Mouse (Mus musculus) kidney, embryonic 16.5 days (tissue): ENCODE data around the gene Ythdf2. TPM values are rescaled to one million over a fixed set of nuclear protein-coding genes. Genes with fewer than 3 reads are reported as not detected.

Source experiments
- ATAC-seq: fragments of 200-750 bp; cut with Nextera tagmentation; 2 replicates; pipeline ENCODE4 v1.8.0; 2017; ENCODE audit warnings: moderate TSS enrichment; ENCODE audit not compliant: low FRiP score, low TSS enrichment
- H3K27ac ChIP-seq: fragments of 300-500 bp; sonication (generic); 2 replicates; pipeline ENCODE4 v1.5.1; 2014; ENCODE audit warnings: low read length
- H3K27me3 ChIP-seq: fragments of 300-500 bp; sonication (generic); 2 replicates; pipeline ENCODE4 v1.6.1; 2014; ENCODE audit warnings: low read length, control low read depth, mixed read lengths; ENCODE audit not compliant: insufficient read depth
- H3K36me3 ChIP-seq: fragments of 300-500 bp; sonication (generic); 2 replicates; pipeline ENCODE4 v1.6.1; 2014; ENCODE audit warnings: low read length, control low read depth, mixed read lengths; ENCODE audit not compliant: insufficient read depth
- H3K4me1 ChIP-seq: fragments of 300-500 bp; sonication (generic); 2 replicates; pipeline ENCODE4 v1.6.1; 2014; ENCODE audit warnings: low read length, control low read depth, mixed read lengths; ENCODE audit not compliant: insufficient read depth
- H3K4me2 ChIP-seq: fragments of 300-500 bp; sonication (generic); replicated peaks from 2 replicates; pipeline ENCODE4 v1.6.1; 2014; ENCODE audit warnings: low read depth, low read length
- H3K4me3 ChIP-seq: fragments of 300-500 bp; sonication (generic); 2 replicates; pipeline ENCODE4 v1.5.1; 2014; ENCODE audit warnings: mild to moderate bottlenecking, low read length
- H3K9ac ChIP-seq: fragments of 300-500 bp; sonication (generic); replicated peaks from 2 replicates; pipeline ENCODE4 v1.6.1; 2014; ENCODE audit warnings: low read length
- H3K9me3 ChIP-seq: fragments of 300-500 bp; sonication (generic); 2 replicates; pipeline ENCODE4 v1.6.1; 2016; ENCODE audit warnings: low read length, control low read depth
- WGBS: fragments of 180-500 bp; shearing (Covaris S2); extraction: QIAGEN DNeasy Blood & Tissue Kit; methylation state at CpG from one replicate; pipeline ENCODE4 v1.1.7; 2014; 5-methylcytosine and 5-hydroxymethylcytosine counted together
- polyA plus RNA-seq: library from polyadenylated mRNA; unstranded; fragments of >200 nt; fragmentation: Nextera tagmentation; extraction: Ambion mirVana; gene quantifications from 2 replicates; pipeline ENCODE4 v1.2.1, GENCODE M21; 2015

Gene Ythdf2
- polyA plus RNA-seq, 1 experiment from 2014 or later = 106 TPM

GRCm38 (mm10) chr4:132214847-132215246 is 2.7 kb upstream of the Ythdf2 start:
- WGBS = 55% methylated on average over 4 of the region's 4 CpGs
- Histone ChIP-seq H3K36me3 (no peaks in the 10 kb centered on the region), H3K9me3 (no peaks in the 10 kb centered on the region), H3K4me2 (no peak overlapping the region), H3K27ac (no peak overlapping the region), H3K4me1 (peaks cover 14% of the 10 kb centered on the region), H3K4me3 (no peak overlapping the region), H3K9ac (no peak overlapping the region), H3K27me3 (no peaks in the 10 kb centered on the region)
- ATAC-seq = no peak

- Histone ChIP-seq H3K9ac (peak overlapping the region; percentile 99), H3K27ac (peak overlapping the region; percentile 95), H3K27me3 (no peaks in the 10 kb centered on the region), H3K36me3 (peaks cover 17% of the 10 kb centered on the region), H3K4me1 (peaks cover 20% of the 10 kb centered on the region), H3K9me3 (no peaks in the 10 kb centered on the region), H3K4me2 (peak overlapping the region; percentile 73), H3K4me3 (peak overlapping the region; percentile 60)
- ATAC-seq = peak; percentile 81
- WGBS = under 1% methylated on average over 82 of the region's 89 CpGs
Observed at GRCm38 (mm10) chr4:132211091-132211942, 786 bp downstream of the Ythdf2 start.

DNA sequence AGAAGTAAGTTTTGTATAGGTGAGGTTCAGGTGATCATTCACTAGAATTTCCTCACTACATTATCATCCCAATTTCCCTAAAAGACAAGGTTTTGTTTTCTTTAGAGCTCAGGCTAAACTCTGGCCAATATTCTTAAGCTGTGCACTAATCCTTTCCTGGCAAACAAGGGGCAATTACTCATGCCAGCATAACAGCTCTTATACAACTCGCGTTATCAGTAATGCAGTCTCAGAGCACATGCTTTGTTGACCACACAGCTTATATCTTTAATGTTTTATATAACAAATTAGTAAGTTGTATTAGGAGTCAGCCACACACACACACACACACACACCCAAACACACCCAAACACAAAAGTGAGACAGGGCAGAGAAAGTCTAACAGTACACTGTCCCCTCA is 1.8 kb downstream of the Ythdf2 start:
- peaks cover 20% of the 10 kb centered on the region for H3K4me1 ChIP-seq
- H3K9me3 ChIP-seq = no peaks in the 10 kb centered on the region
- peak overlapping the region; percentile 60 for H3K4me3 ChIP-seq
- 31% methylated on average over 2 of the region's 2 CpGs for WGBS
- peak overlapping the region; percentile 73 for H3K4me2 ChIP-seq
- H3K27ac ChIP-seq = no peak overlapping the region
- no peaks in the 10 kb centered on the region for H3K27me3 ChIP-seq
- peaks cover 24% of the 10 kb centered on the region for H3K36me3 ChIP-seq
- ATAC-seq = no peak
- peak overlapping the region; percentile 99 for H3K9ac ChIP-seq

DNA sequence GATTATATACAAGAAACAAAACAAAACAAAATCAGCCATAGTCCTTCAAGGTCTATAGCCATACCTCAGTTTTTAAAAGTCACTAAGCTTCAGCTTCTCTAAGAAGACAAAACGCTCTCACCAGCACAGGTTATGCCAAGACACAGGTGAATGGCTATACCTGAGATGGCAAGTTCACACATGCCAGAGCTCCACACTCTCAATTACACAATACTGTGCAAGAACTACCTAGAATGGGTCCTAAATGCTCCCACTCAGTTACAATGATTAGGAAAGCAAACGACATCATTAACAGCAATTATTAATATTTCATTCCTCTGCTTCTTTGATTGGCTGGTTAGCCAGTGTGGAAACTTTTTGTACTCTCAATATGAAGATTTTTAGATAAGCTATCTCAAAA is 2.8 kb downstream of the Ythdf2 start:
- Histone ChIP-seq H3K4me2 (no peak overlapping the region), H3K4me3 (no peak overlapping the region), H3K27me3 (no peaks in the 10 kb centered on the region), H3K9me3 (no peaks in the 10 kb centered on the region), H3K9ac (no peak overlapping the region), H3K27ac (no peak overlapping the region), H3K4me1 (peaks cover 20% of the 10 kb centered on the region), H3K36me3 (peaks cover 29% of the 10 kb centered on the region)
- ATAC-seq = no peak
- 93% methylated on average over 2 of the region's 2 CpGs for WGBS

DNA sequence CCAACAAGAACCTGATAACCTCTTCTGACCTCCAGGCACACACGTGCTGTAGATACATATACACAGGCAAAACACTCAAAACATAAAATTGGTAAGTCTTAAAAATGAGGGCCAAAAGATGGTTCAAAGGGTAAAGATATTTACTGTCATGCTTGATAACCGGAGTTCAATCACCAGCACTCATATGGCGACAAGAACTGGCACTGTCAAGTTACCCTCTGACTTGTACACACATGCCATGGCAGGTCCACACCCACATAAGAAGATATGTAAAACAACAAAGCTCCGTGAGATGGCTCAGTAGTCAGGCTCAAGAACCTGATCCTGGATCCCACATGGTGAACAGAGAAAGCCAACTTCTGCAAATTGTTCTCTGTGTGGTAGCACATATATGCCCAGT is 4.8 kb downstream of the Ythdf2 start:
- no peak for ATAC-seq
- peaks cover 15% of the 10 kb centered on the region for H3K4me1 ChIP-seq
- no peak overlapping the region for H3K4me2 ChIP-seq
- no peak overlapping the region for H3K9ac ChIP-seq
- WGBS = 92% methylated on average over 4 of the region's 4 CpGs
- H3K4me3 ChIP-seq = no peak overlapping the region
- no peaks in the 10 kb centered on the region for H3K9me3 ChIP-seq
- H3K27ac ChIP-seq = no peak overlapping the region
- H3K36me3 ChIP-seq = peaks cover 42% of the 10 kb centered on the region
- H3K27me3 ChIP-seq = no peaks in the 10 kb centered on the region

- peaks cover 12% of the 10 kb centered on the region; the same call in 1 of the 2 replicates for H3K4me1 ChIP-seq
- no peaks in the 10 kb centered on the region for H3K27me3 ChIP-seq
- H3K4me2 ChIP-seq = no peak overlapping the region
- no peak overlapping the region for H3K4me3 ChIP-seq
- no peak for ATAC-seq
- no peak overlapping the region for H3K9ac ChIP-seq
- 0 out of 2 replicates have a peak overlapping the region, but pooled peaks have one; percentile 3 for H3K27ac ChIP-seq
- peaks cover 17% of the 10 kb centered on the region for H3K36me3 ChIP-seq
- H3K9me3 ChIP-seq = no peaks in the 10 kb centered on the region
Observed at GRCm38 (mm10) chr4:132198771-132199170, 13.3 kb downstream of the Ythdf2 start.

DNA sequence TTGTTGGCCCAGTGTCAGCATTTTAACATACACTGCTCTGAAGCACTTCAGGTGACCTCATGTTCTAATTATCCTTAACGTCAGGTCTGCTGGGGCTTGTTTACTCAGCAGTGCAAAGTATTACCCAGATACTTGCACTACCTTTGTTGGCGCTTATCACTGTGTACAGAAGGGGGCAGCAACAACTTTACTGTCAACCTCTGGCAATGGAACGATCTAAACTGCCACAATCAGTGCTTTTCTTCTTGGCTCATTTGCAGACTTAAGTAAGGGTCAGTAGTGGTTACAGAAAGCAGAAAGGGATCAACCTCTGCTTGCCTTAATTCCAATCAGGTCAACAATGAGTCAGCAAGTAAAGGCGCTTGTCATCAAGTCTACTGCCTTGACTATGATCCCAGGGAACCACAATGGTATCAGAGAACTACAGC is 13.8 kb downstream of the Ythdf2 start:
- no peak for ATAC-seq
- 51% methylated on average over 4 of the region's 4 CpGs for WGBS
- H3K36me3 ChIP-seq = peaks cover 14% of the 10 kb centered on the region
- H3K9ac ChIP-seq = no peak overlapping the region
- H3K27me3 ChIP-seq = no peaks in the 10 kb centered on the region
- H3K4me2 ChIP-seq = no peak overlapping the region
- 0 out of 2 replicates have a peak overlapping the region, but pooled peaks have one; percentile 3 for H3K27ac ChIP-seq
- H3K4me3 ChIP-seq = no peak overlapping the region
- no peaks in the 10 kb centered on the region for H3K9me3 ChIP-seq
- H3K4me1 ChIP-seq = peaks cover 12% of the 10 kb centered on the region; the same call in 1 of the 2 replicates

- Histone ChIP-seq H3K36me3 (peaks cover 15% of the 10 kb centered on the region), H3K4me2 (no peak overlapping the region), H3K27me3 (no peaks in the 10 kb centered on the region), H3K4me1 (peaks cover 12% of the 10 kb centered on the region; the same call in 1 of the 2 replicates), H3K4me3 (no peak overlapping the region), H3K9me3 (no peaks in the 10 kb centered on the region), H3K27ac (0 out of 2 replicates have a peak overlapping the region, but pooled peaks have one; percentile 25), H3K9ac (no peak overlapping the region)
- ATAC-seq = no peak
- WGBS = 73% methylated on average over 3 of the region's 3 CpGs
Observed at GRCm38 (mm10) chr4:132194975-132195374, 17.1 kb downstream of the Ythdf2 start.

DNA sequence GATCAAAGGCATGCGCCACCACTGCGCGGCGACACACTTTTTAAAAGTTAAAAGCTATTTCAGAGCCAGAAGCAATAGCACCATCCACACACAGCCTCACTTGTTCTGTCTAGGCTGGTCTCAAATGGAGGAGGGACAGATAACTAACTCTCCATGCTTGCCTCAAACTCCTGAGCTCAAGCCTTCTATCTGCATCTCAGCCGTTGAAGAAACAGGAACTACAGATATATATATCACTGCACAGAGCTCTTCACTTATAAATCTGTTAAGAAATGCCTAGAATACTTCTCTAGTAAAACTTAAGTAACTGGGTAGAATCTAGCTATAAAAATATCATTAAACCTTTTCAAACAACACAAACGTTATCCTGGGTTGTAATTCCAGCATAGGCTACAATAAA is 17.7 kb downstream of the Ythdf2 start:
- Histone ChIP-seq H3K4me2 (no peak overlapping the region), H3K27me3 (no peaks in the 10 kb centered on the region), H3K36me3 (peaks cover 12% of the 10 kb centered on the region), H3K27ac (no peak overlapping the region), H3K9me3 (no peaks in the 10 kb centered on the region), H3K4me1 (peaks cover 12% of the 10 kb centered on the region; the same call in 1 of the 2 replicates), H3K4me3 (no peak overlapping the region), H3K9ac (no peak overlapping the region)
- WGBS = 87% methylated on average over 6 of the region's 6 CpGs
- no peak for ATAC-seq

- no peak overlapping the region for H3K9ac ChIP-seq
- no peaks in the 10 kb centered on the region for H3K27me3 ChIP-seq
- H3K4me3 ChIP-seq = no peak overlapping the region
- no peak overlapping the region for H3K4me2 ChIP-seq
- no peak for ATAC-seq
- no peak overlapping the region for H3K27ac ChIP-seq
- no peaks in the 10 kb centered on the region for H3K4me1 ChIP-seq
- H3K9me3 ChIP-seq = no peaks in the 10 kb centered on the region
- WGBS = 88% methylated on average over 2 of the region's 2 CpGs
- H3K36me3 ChIP-seq = peaks cover 33% of the 10 kb centered on the region
Observed at GRCm38 (mm10) chr4:132187826-132188401, 24.2 kb downstream of the Ythdf2 start.
